Mouse (Mus musculus) testis, adult 2 months (tissue): ENCODE results near the gene Ablim1. TPM values are rescaled to one million over a fixed set of nuclear protein-coding genes. Genes with fewer than 3 reads are reported as not detected.

Source experiments
- H3K27ac ChIP-seq: fragments of 200-500 bp; 2 replicates; pipeline ENCODE4 v1.5.1; 2012; ENCODE audit warnings: low read depth, low read length; ENCODE audit not compliant: control insufficient read depth, insufficient read depth
- H3K27me3 ChIP-seq: fragments of 200-500 bp; 2 replicates; pipeline ENCODE4 v1.6.1; 2012; ENCODE audit warnings: mild to moderate bottlenecking, low read length, moderate library complexity; ENCODE audit not compliant: control insufficient read depth, insufficient read depth
- H3K36me3 ChIP-seq: fragments of 200-500 bp; 2 replicates; pipeline ENCODE4 v1.6.1; 2012; ENCODE audit warnings: mild to moderate bottlenecking, low read length; ENCODE audit not compliant: control insufficient read depth, insufficient read depth
- H3K4me1 ChIP-seq: fragments of 200-500 bp; 2 replicates; pipeline ENCODE4 v1.6.1; 2012; ENCODE audit warnings: low read length; ENCODE audit not compliant: control insufficient read depth, insufficient read depth
- H3K4me3 ChIP-seq: fragments of 200-500 bp; 2 replicates; pipeline ENCODE4 v1.5.1; 2012; ENCODE audit warnings: low read depth, mild to moderate bottlenecking, low read length, moderate library complexity, mixed read lengths; ENCODE audit not compliant: control insufficient read depth
- CTCF ChIP-seq: fragments of 200-500 bp; IDR thresholded peaks from 2 replicates; pipeline ENCODE4 v1.5.1; 2012; ENCODE audit warnings: low read depth, mild to moderate bottlenecking, inconsistent platforms, low read length, moderate library complexity; ENCODE audit not compliant: control insufficient read depth, insufficient read depth, insufficient replicate concordance
- POLR2A ChIP-seq: fragments of 200-500 bp; IDR thresholded peaks from 2 replicates; pipeline ENCODE4 v1.6.1; 2012; ENCODE audit warnings: low read depth, mild to moderate bottlenecking, inconsistent platforms, low read length, moderate library complexity; ENCODE audit not compliant: control insufficient read depth
- polyA plus RNA-seq: library from polyadenylated mRNA; depleted of rRNA; stranded (reverse); fragments of >200 nt; gene quantifications from 2 replicates; pipeline ENCODE4 v1.2.3, GENCODE M21; 2012

The Ablim1 gene
- polyA plus RNA-seq, 1 experiment = 3.0 TPM

DNA sequence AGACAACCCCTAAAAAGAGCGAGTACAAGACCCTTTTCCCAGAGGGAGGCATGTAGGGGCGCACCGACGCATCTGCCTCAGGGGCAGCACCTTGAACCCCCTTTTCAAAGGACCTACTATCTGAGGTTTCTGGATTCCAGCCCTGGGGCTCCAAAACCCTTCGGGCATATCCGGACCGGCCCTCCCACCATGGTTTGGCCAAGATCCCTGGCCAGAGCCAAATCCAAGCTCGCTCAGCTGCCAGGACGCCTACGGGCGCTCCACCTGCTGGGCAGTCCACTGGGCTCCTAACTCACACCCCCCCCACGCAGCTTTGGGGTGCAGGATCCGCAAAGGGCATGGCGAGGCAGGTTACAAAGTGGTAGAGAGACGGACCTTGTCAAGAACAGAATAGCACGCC is 307.4 kb downstream of the Ablim1 start:
- no peaks in the 10 kb centered on the region for H3K27me3 ChIP-seq

DNA sequence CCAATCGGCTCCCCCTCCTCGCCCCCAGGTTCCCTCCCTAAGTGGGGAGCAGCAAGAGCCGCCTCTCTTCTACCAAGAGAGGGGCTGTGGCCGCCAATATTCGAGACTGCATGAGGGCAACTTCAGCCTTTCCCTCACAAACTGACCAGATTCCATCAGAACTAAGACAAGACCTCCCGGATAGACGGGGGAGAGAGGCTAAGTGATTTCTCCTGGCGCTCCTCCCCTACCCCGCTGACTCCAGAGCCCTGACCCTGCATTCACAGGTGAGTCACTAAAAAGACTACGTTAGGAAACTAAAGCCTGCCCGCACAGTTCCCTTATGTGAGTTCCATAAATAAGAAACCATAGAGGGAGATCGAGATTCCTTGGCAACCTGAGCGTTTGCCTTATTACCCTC is 307.9 kb downstream of the Ablim1 start:
- H3K36me3 ChIP-seq = no peaks in the 10 kb centered on the region
- no peak overlapping the region for H3K27ac ChIP-seq
- TF ChIP-seq POLR2A = no peak
- TF ChIP-seq CTCF = no peak
- no peak overlapping the region for H3K4me3 ChIP-seq
- H3K27me3 ChIP-seq = no peaks in the 10 kb centered on the region
- no peaks in the 10 kb centered on the region; the same call in none of the 2 replicates for H3K4me1 ChIP-seq

More for the DNA sequence above, 307.4 kb downstream of the Ablim1 start:
- Histone ChIP-seq H3K4me1 (no peaks in the 10 kb centered on the region; the same call in none of the 2 replicates), H3K4me3 (no peak overlapping the region), H3K27ac (no peak overlapping the region), H3K36me3 (no peaks in the 10 kb centered on the region)
- TF ChIP-seq CTCF (no peak), POLR2A (no peak)

DNA sequence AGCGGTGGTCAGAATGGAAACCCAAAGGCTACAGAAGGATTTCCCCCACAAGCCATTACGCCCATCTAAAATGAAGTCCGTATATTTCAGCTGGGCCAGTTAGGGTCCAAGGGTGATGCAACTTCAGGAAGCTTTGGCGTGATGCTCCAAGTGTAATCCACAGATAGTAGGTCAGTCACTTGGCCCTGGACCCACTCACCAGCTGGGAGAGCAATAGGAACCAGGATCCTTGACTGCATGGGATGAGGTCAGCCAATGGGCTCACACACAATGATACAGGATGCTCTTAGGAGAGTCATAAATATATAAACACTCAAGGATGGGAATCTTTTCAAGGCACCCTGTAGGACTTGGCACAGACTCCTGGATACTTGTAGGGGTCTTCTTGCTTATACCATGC is 309.7 kb downstream of the Ablim1 start:
- Histone ChIP-seq H3K27ac (no peak overlapping the region), H3K4me1 (no peaks in the 10 kb centered on the region; the same call in none of the 2 replicates), H3K4me3 (no peak overlapping the region), H3K27me3 (no peaks in the 10 kb centered on the region), H3K36me3 (no peaks in the 10 kb centered on the region)
- TF ChIP-seq CTCF (no peak), POLR2A (no peak)

DNA sequence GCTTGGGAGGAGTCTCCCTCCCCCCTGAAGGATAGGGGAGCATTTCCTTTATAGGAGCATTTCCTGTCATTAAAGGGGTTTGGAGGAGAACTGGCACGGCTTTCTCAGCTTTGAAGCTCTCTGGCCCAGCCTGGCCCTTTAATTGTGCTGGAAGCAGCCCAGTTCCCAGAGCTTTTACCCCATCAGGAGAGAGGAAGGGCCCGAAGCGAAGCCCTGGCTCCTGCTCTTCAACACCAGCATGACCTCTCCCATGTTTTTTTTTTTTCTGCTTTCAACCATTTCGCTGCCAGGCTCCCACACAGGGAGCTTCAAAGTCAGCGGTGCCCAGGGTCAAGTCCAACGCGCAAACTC is 311.3 kb downstream of the Ablim1 start:
- no peak overlapping the region for H3K4me3 ChIP-seq
- TF ChIP-seq CTCF (no peak), POLR2A (no peak)
- no peaks in the 10 kb centered on the region for H3K36me3 ChIP-seq
- no peaks in the 10 kb centered on the region for H3K27me3 ChIP-seq
- no peak overlapping the region for H3K27ac ChIP-seq
- H3K4me1 ChIP-seq = no peaks in the 10 kb centered on the region; the same call in none of the 2 replicates

DNA sequence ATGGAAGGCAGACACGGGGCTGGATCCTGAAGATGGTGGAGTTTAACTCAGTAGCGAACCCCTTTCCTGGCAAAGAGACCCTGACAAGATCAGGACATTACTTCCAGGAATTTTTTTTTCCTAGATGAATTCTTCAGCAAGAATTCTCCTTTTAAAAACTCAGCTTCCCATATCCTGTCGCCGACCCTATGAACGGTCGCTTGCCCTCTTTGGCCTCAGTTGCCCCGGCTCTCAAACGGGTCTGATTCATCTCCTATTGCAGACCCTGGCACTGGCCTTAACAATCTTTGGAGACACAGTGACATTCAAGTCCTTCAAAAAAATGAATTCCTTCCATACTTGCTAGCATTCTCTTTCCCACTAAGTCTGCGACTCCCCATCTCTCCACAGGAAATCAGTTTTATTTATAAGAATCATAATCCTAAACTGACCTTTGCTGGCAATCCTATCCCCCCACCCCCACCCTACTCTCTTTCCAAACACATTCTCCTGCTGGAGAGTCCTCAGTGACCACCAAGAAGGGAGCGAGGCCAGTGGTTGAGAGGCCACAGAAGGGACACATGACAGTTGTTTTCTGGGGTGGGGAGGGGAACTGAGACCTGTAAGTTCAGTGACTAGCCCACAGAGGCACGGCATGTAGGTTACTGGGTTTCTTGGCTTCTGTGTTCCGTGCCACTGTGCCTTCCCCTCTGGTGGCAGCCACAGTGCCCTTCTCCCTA is 311.8 kb downstream of the Ablim1 start:
- TF ChIP-seq CTCF (no peak), POLR2A (no peak)
- Histone ChIP-seq H3K27me3 (no peaks in the 10 kb centered on the region), H3K27ac (no peak overlapping the region), H3K4me1 (no peaks in the 10 kb centered on the region; the same call in 1 of the 2 replicates), H3K36me3 (no peaks in the 10 kb centered on the region), H3K4me3 (no peak overlapping the region)

DNA sequence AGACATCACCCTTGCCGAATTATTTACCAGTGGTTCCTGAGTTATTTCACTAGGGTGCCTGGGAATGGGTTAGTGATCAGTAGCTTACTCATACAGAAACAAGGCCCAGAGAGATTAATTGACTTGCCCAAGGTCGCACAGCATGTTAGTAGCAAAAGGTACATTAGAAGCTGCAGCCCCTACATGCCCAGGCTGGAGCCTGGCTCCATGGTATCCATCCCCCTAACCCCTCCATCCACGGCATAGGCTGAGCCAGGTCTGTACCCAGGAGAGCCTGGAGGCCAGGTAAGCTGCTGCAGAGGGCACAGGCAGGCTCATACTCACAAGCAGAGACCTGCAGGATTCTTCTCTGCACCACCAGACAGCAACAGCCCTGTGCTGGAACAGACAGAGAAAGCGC is 312.8 kb downstream of the Ablim1 start:
- no peak for TF ChIP-seq POLR2A
- no peak for TF ChIP-seq CTCF
- no peaks in the 10 kb centered on the region for H3K36me3 ChIP-seq
- H3K4me3 ChIP-seq = no peak overlapping the region
- no peaks in the 10 kb centered on the region for H3K27me3 ChIP-seq
- H3K4me1 ChIP-seq = no peaks in the 10 kb centered on the region; the same call in 1 of the 2 replicates
- H3K27ac ChIP-seq = no peak overlapping the region

DNA sequence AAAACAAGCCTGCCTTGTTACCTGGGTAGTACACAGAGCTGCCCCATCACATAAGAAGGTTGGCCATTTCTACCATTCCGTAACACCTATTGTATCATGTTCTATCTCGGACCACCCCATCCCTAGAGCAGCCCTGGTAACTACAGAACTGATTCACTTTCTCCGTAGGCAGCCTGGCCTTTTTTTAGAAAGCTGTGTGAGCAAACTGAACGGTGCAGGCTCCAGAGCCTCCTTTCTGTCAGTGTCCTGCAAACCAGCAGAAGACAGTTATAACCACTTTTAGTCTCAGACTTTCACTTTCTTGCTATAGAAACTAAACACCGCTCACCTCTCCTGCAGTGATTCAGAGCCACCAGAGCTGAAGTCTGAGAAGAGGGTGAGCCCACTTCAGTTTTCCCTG is 314.1 kb downstream of the Ablim1 start:
- Histone ChIP-seq H3K36me3 (no peaks in the 10 kb centered on the region), H3K4me3 (no peak overlapping the region), H3K4me1 (no peaks in the 10 kb centered on the region; the same call in 1 of the 2 replicates), H3K27ac (no peak overlapping the region), H3K27me3 (no peaks in the 10 kb centered on the region)
- TF ChIP-seq POLR2A (no peak), CTCF (no peak)

DNA sequence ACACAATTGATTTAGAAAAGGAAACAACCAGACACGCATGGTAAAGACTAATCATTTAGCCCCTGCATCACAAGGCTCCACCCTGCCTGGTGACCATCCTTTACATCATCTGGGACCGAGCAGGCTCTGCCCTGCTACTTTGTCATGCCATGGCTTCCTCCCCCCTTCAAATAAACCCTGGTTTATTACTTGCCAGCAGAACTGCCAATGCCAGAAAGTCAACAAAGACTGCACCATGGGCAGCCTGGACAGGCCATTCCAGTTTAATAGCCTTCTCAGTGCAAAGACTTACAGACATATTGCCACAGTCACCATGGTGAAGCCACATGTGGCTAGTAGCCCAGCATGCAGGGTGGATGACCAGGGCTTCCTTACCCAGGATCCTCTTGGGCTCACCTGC is 314.9 kb downstream of the Ablim1 start:
- H3K27me3 ChIP-seq = no peaks in the 10 kb centered on the region
- no peak overlapping the region for H3K27ac ChIP-seq
- no peaks in the 10 kb centered on the region; the same call in 1 of the 2 replicates for H3K4me1 ChIP-seq
- no peak for TF ChIP-seq POLR2A
- TF ChIP-seq CTCF = no peak
- H3K4me3 ChIP-seq = no peak overlapping the region
- H3K36me3 ChIP-seq = no peaks in the 10 kb centered on the region
